Mouse (Mus musculus): ENCODE measurements around the gene B230217C12Rik.

- TF ChIP-seq CTCF (IDR thresholded peaks at IDR 0.05; ENCODE audit: control insufficient read depth, insufficient read depth, insufficient read length): no peak
- TF ChIP-seq MAX (IDR thresholded peaks at IDR 0.05): no peak
- no peak for TF ChIP-seq MYOD1 (IDR thresholded peaks at IDR 0.05; ENCODE audit: control insufficient read depth, insufficient read length, low read depth)
- TF ChIP-seq USF1 (IDR thresholded peaks at IDR 0.05; ENCODE audit: low read depth): no peak
- no peak for TF ChIP-seq FOSL1 (IDR thresholded peaks at IDR 0.05; ENCODE audit: insufficient read depth, low read length, poor library complexity, severe bottlenecking)
- TF ChIP-seq CEBPB (IDR thresholded peaks at IDR 0.05; ENCODE audit: low read depth): no peak
Measured at GRCm38 (mm10) chr11:97806613-97806964, 34.0 kb upstream of the B230217C12Rik start.
